Comparison of ENCODE assay signal across 8 mouse cellular contexts in the genomic region with DNA sequence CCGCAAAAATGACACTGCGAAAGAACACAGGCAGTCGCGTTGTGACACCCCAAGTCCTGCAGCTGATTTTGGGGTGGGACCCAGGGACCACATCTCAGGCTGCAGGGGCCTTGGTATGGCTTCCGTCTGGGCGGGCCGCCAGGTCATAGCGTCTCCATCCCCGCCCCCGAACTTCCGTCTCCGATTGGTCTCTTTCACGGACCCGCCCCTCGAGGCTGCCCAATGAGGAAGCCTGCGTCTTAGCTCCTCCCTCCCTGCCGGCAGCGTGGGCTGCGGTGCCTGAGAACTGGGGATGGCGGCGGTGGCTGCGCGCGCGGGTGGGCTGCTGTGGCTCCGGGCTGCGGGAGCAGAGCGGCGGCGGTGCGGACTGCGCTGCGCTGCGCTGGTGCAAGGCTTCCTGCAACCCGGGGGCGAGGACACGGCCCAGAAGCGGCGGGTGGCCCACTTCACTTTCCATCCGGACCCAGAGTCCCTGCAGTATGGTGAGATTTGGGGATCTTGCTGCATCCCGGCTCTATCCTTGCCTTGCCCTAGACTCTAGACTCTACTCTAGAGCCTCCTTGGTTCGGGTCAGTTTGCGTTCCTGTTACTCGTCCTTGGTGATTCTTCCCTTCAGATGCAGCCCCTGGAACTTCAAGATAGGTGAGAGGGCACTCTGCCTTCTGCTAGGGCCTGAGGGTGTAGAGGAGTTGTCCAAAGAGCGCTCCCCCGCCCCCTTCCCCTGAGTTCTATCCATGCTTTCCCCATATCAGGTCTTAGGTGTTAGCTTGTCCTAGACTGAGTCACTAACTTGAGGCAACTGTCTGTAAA. TPM values are rescaled to one million over a fixed set of nuclear protein-coding genes. Genes with fewer than 3 reads are reported as not detected.
DNase-seq lines count a peak whose midpoint lies in the region; ATAC-seq and TF ChIP-seq lines count a peak whose summit lies in the region.

A gene (plus strand): TSS at position 268 of the 810 bp plus-strand sequence.

- TF ChIP-seq POLR2A in MEL (IDR thresholded peaks at IDR 0.05; ENCODE audit: control insufficient read depth in 1 of 2, insufficient read depth in 1 of 2, low read depth in 1 of 2, low read length in 2 of 2, poor library complexity in 1 of 2) = peak; percentile 56 to 79
- peak; percentile 75 for TF ChIP-seq POLR2A in cerebellum, adult 2 months (IDR thresholded peaks at IDR 0.05; ENCODE audit: borderline replicate concordance, insufficient read depth, low read length)

- peaks cover 6 to 16% of the 10 kb centered on the region in 2 experiments; a peak in 3 of 4 replicates for H3K4me1 ChIP-seq in MEL (ENCODE audit: control insufficient read depth in 1 of 2, insufficient read depth in 2 of 2, low read length in 2 of 2)
- no peaks in the 10 kb centered on the region; the same call in 1 of the 2 replicates for H3K4me1 ChIP-seq in cerebellum, adult 2 months (ENCODE audit: control insufficient read depth, insufficient read depth, low read length)
- H3K4me1 ChIP-seq in forebrain, postnatal 0 days (ENCODE audit: insufficient read depth) = peaks cover 5% of the 10 kb centered on the region; the same call in 1 of the 2 replicates
- peaks cover 10% of the 10 kb centered on the region; the same call in 1 of the 2 replicates for H3K4me1 ChIP-seq in lung, embryonic 15.5 days

- 1% methylated on average over 46 of the region's 46 CpGs for WGBS in cerebellum, adult 2 months
- 2% methylated on average over 46 of the region's 46 CpGs for WGBS in forebrain, postnatal 0 days
- under 1% methylated on average over 46 of the region's 46 CpGs for WGBS in lung, embryonic 15.5 days

- peak; percentile 98 for DNase-seq in MEL (ENCODE audit: low read depth, low spot score)
- DNase-seq in cerebellum, adult 2 months = peak; percentile 98
- DNase-seq in forebrain, postnatal 0 days = peak; percentile 97
- DNase-seq in heart, postnatal 4 days = peak; percentile 98
- peak; percentile 96 to 98 for DNase-seq in layer of hippocampus, adult 8-10 months (ENCODE audit: low spot score in 2 of 2)
- peak; percentile 93 for DNase-seq in ovary, adult 18-20 months (ENCODE audit: low spot score)
- DNase-seq in thymus, postnatal 0 days (ENCODE audit: low spot score) = peak; percentile 96

- H3K9me3 ChIP-seq in MEL (replicated peaks; ENCODE audit: insufficient read depth, low read length) = no peaks in the 10 kb centered on the region
- H3K9me3 ChIP-seq in forebrain, postnatal 0 days (ENCODE audit: low read length) = no peaks in the 10 kb centered on the region
- H3K9me3 ChIP-seq in lung, embryonic 15.5 days = no peaks in the 10 kb centered on the region

- TF ChIP-seq EP300 in MEL (IDR thresholded peaks at IDR 0.05; ENCODE audit: low read depth in 1 of 2, low read length in 2 of 2) = no peak

- H3K79me2 ChIP-seq in MEL (ENCODE audit: control insufficient read depth, insufficient read depth, low read length, poor library complexity) = peaks cover 2% of the 10 kb centered on the region; the same call in 1 of the 2 replicates

- H3K9ac ChIP-seq in MEL (ENCODE audit: control insufficient read depth, low read depth, low read length, poor library complexity, severe bottlenecking) = peak within 1 kb of the TSS; percentile 73
- H3K9ac ChIP-seq in forebrain, postnatal 0 days = peak within 1 kb of the TSS; percentile 67
- H3K9ac ChIP-seq in lung, embryonic 15.5 days = peak within 1 kb of the TSS; percentile 67

- TF ChIP-seq CTCF in MEL (IDR thresholded peaks at IDR 0.05 in 2 of 3, conservative IDR thresholded peaks at IDR 0.05 in 1 of 3; ENCODE audit: control insufficient read depth in 1 of 3, insufficient read depth in 1 of 3, low read depth in 2 of 3, low read length in 3 of 3, poor library complexity in 1 of 3, severe bottlenecking in 1 of 3) = no peak
- no peak for TF ChIP-seq CTCF in cerebellum, adult 2 months (IDR thresholded peaks at IDR 0.05; ENCODE audit: borderline replicate concordance, insufficient read depth, low read depth, low read length)
- no peak for TF ChIP-seq CTCF in forebrain, postnatal 0 days (IDR thresholded peaks at IDR 0.05; ENCODE audit: low read depth)

- peak within 1 kb of the TSS; percentile 29; the same call in 1 of the 2 replicates for H3K27ac ChIP-seq in MEL (ENCODE audit: control insufficient read depth, low read depth, low read length)
- peak within 1 kb of the TSS; percentile 28; the same call in 1 of the 2 replicates for H3K27ac ChIP-seq in cerebellum, adult 2 months (ENCODE audit: insufficient read depth, low read length)
- H3K27ac ChIP-seq in forebrain, postnatal 0 days (ENCODE audit: low read depth, low read length) = peak within 1 kb of the TSS; percentile 59; the same call in 1 of the 2 replicates
- H3K27ac ChIP-seq in lung, embryonic 15.5 days = no peak within 1 kb of the TSS

- peak within 1 kb of the TSS; percentile 83 to 94 for H3K4me3 ChIP-seq in MEL (ENCODE audit: control insufficient read depth in 1 of 2, insufficient read depth in 1 of 2, low read depth in 2 of 2, low read length in 2 of 2)
- H3K4me3 ChIP-seq in cerebellum, adult 2 months (replicated peaks; ENCODE audit: insufficient read depth, low read depth, low read length) = peak within 1 kb of the TSS; percentile 96
- peak within 1 kb of the TSS; percentile 63 for H3K4me3 ChIP-seq in forebrain, postnatal 0 days (ENCODE audit: low read depth, low read length)
- H3K4me3 ChIP-seq in lung, embryonic 15.5 days = peak within 1 kb of the TSS; percentile 85

- H3K4me2 ChIP-seq in forebrain, postnatal 0 days (ENCODE audit: low read depth) = peak within 1 kb of the TSS; percentile 77
- peak within 1 kb of the TSS; percentile 72 for H3K4me2 ChIP-seq in lung, embryonic 15.5 days

- TF ChIP-seq RAD21 in MEL (IDR thresholded peaks at IDR 0.05; ENCODE audit: low read depth, low read length) = no peak

- H3K27me3 ChIP-seq in MEL (ENCODE audit: control insufficient read depth in 1 of 2, insufficient read depth in 2 of 2, low read length in 2 of 2) = no peaks in the 10 kb centered on the region
- H3K27me3 ChIP-seq in cerebellum, adult 2 months (ENCODE audit: control insufficient read depth, insufficient read depth, low read length) = no peaks in the 10 kb centered on the region
- no peaks in the 10 kb centered on the region for H3K27me3 ChIP-seq in forebrain, postnatal 0 days (ENCODE audit: insufficient read depth, low read length)
- no peaks in the 10 kb centered on the region for H3K27me3 ChIP-seq in lung, embryonic 15.5 days

- H3K36me3 ChIP-seq in MEL (ENCODE audit: control insufficient read depth in 1 of 2, insufficient read depth in 2 of 2, low read length in 2 of 2) = peaks cover 0 to 13% of the 10 kb centered on the region in 2 experiments; a peak in 3 of 4 replicates
- H3K36me3 ChIP-seq in forebrain, postnatal 0 days (ENCODE audit: insufficient read depth) = no peaks in the 10 kb centered on the region
- no peaks in the 10 kb centered on the region for H3K36me3 ChIP-seq in lung, embryonic 15.5 days

- ATAC-seq in forebrain, postnatal 0 days = peak; percentile 100
- peak; percentile 100 for ATAC-seq in lung, embryonic 15.5 days (ENCODE audit: borderline replicate concordance, extremely low read depth, low FRiP score, low TSS enrichment)

TF ChIP-seq in MEL, 35 proteins besides CTCF, POLR2A, EP300 and RAD21:
- peak; percentile 56 for TF ChIP-seq NELFE (IDR thresholded peaks at IDR 0.05; ENCODE audit: low read depth, low read length)
- peak; percentile 81 for TF ChIP-seq ETS1 (IDR thresholded peaks at IDR 0.05; ENCODE audit: low read depth, low read length)
- TF ChIP-seq MXI1 (IDR thresholded peaks at IDR 0.05; ENCODE audit: low read depth, low read length) = peak; percentile 90
- TF ChIP-seq TBP (IDR thresholded peaks at IDR 0.05; ENCODE audit: low read depth, low read length) = peak; percentile 47; the same call in 1 of the 2 replicates
- no peak for TF ChIP-seq MYC (IDR thresholded peaks at IDR 0.05; ENCODE audit: low read depth, low read length)
- no peak for TF ChIP-seq ZC3H11A (IDR thresholded peaks at IDR 0.05; ENCODE audit: low read depth, low read length)
- peak; percentile 57 for TF ChIP-seq NRF1 (IDR thresholded peaks at IDR 0.05; ENCODE audit: insufficient read depth, low read depth, low read length, poor library complexity, severe bottlenecking)
- no peak for TF ChIP-seq SMC3 (IDR thresholded peaks at IDR 0.05; ENCODE audit: low read depth, low read length)
- no peak for TF ChIP-seq ZKSCAN1 (IDR thresholded peaks at IDR 0.05; ENCODE audit: low read depth, low read length)
- TF ChIP-seq CHD2 (IDR thresholded peaks at IDR 0.05; ENCODE audit: low read length) = no peak
- TF ChIP-seq ELF1 (IDR thresholded peaks at IDR 0.05; ENCODE audit: low read depth, low read length) = peak; percentile 76; the same call in 1 of the 2 replicates
- no peak for TF ChIP-seq UBTF (IDR thresholded peaks at IDR 0.05; ENCODE audit: borderline replicate concordance, insufficient read depth, low read depth, low read length)
- no peak for TF ChIP-seq CHD1 (IDR thresholded peaks at IDR 0.05; ENCODE audit: low read depth, low read length)
- peak; percentile 62; the same call in 1 of the 2 replicates for TF ChIP-seq ZMIZ1 (IDR thresholded peaks at IDR 0.05; ENCODE audit: low read depth, low read length)
- no peak for TF ChIP-seq MAFK (IDR thresholded peaks at IDR 0.05; ENCODE audit: borderline replicate concordance, low read depth, low read length)
- peak; percentile 63 for TF ChIP-seq MAZ (IDR thresholded peaks at IDR 0.05; ENCODE audit: low read depth, low read length)
- 0 out of 2 replicates have a peak, but pooled peaks have one; percentile 10 for TF ChIP-seq TCF12 (IDR thresholded peaks at IDR 0.05; ENCODE audit: low read depth, low read length)
- TF ChIP-seq RCOR1 (IDR thresholded peaks at IDR 0.05; ENCODE audit: low read depth, low read length) = no peak
- TF ChIP-seq SIN3A (IDR thresholded peaks at IDR 0.05; ENCODE audit: low read length) = peak; percentile 79
- peak; percentile 69 for TF ChIP-seq HCFC1 (IDR thresholded peaks at IDR 0.05; ENCODE audit: low read depth, low read length)

RNA-seq across cellular contexts. Expression of the gene that starts here (rescaled TPM):
- total RNA-seq in MEL (2012; rRNA removed) = 15.9 and 18.2 TPM in 2 replicates
- polyA plus RNA-seq in MEL (2012; ENCODE audit: insufficient read depth in 1 of 2, insufficient read length in 2 of 2, low read depth in 1 of 2, low replicate concordance in 2 of 2, missing spikeins in 1 of 2) = 10 to 100 TPM in 1 of 2 experiments, not detected in 1; 26.6 TPM
- polyA plus RNA-seq in cerebellum, adult 2 months (2012; rRNA removed) = 59.0 and 60.3 TPM in 2 replicates
- total RNA-seq in forebrain, postnatal 0 days (2014; rRNA removed) = 14.2 and 18.3 TPM in 2 replicates
- polyA plus RNA-seq in forebrain, postnatal 0 days (2015; fragmentation: Nextera tagmentation; extraction: Ambion mirVana) = 33.5 and 34.8 TPM in 2 replicates
- 10 to 100 TPM; 38.1 to 39.1 TPM for total RNA-seq in heart, postnatal 4 days (2021)
- 10 to 100 TPM; 38.7 to 43.0 (median 41.5) TPM for total RNA-seq in layer of hippocampus, adult 8-10 months (2022)
- 41.0 and 43.7 TPM in 2 replicates for polyA plus RNA-seq in lung, embryonic 15.5 days (2015; fragmentation: Nextera tagmentation; extraction: Ambion mirVana)
- polyA plus RNA-seq in thymus, postnatal 0 days (2015; fragmentation: Nextera tagmentation; extraction: Ambion mirVana) = 23.5 and 24.8 TPM in 2 replicates
